In the genomic region with DNA sequence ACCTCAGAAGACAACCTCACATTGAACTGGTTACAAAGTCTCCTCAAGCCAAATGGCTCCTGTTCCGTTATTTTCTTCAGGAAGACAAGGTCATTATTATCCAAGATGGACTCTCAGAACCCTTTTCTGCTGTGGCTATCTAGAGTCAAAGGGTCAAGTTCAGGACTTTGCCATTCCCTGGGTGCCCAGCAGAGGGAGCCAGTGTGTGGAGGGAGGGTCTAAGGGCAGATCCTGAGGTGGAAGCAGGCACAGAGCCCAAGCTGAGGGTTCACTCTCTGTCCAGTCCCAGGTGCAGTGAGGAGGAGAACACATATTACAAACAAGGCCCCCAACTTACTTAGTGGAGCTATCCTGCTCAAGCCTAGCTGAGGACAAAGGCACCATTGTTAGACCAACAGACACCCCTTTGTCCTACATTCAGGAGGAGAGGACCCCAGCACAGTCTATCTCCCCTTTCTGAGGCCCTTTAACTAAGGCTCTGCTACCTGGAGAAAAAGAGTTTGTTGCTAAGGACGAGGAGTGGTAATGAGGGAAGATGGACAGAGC, we compare ENCODE assay signal across 8 mouse cellular contexts. TPM values are rescaled to one million over a fixed set of nuclear protein-coding genes. Genes with fewer than 3 reads are reported as not detected.
A peak's percentile ranks its signal among the peaks of the same experiment; 100 is the strongest.
DNase-seq lines count a peak whose midpoint lies in the region; ATAC-seq and TF ChIP-seq lines count a peak whose summit lies in the region.

No protein-coding gene starts in this region.

- H3K27ac ChIP-seq in ES-Bruce4 (ENCODE audit: insufficient read depth, low read length), result no peak overlapping the region
- no peak overlapping the region for H3K27ac ChIP-seq in heart, adult 2 months

- no peaks in the 10 kb centered on the region for H3K79me2 ChIP-seq in heart, adult 2 months (replicated peaks; ENCODE audit: control insufficient read depth, insufficient read depth, low read length)

- peaks cover 28% of the 10 kb centered on the region for H3K36me3 ChIP-seq in ES-Bruce4 (ENCODE audit: control insufficient read depth, insufficient read depth, low read length, poor library complexity, severe bottlenecking)
- peaks cover 12% of the 10 kb centered on the region for H3K36me3 ChIP-seq in heart, adult 2 months (ENCODE audit: control insufficient read depth, insufficient read depth, low read length)

- no peaks in the 10 kb centered on the region for H3K4me1 ChIP-seq in ES-Bruce4 (ENCODE audit: control insufficient read depth, insufficient read depth, low read length)
- no peaks in the 10 kb centered on the region for H3K4me1 ChIP-seq in heart, adult 2 months (ENCODE audit: control insufficient read depth, insufficient read depth, low read length)

- H3K9ac ChIP-seq in ES-Bruce4 (ENCODE audit: low read depth, poor library complexity, severe bottlenecking), result no peak overlapping the region
- H3K9ac ChIP-seq in heart, adult 2 months (ENCODE audit: low read depth, low read length), result no peak overlapping the region

- intact Hi-C loops in heart, adult 2 months (cut with DNase I), result loop anchor here (2.0 kb wide), 2 partner anchors 31 to 57 kb away; no protein-coding TSS in a partner anchor

- TF ChIP-seq CTCF in ES-Bruce4 (IDR thresholded peaks at IDR 0.05; ENCODE audit: low read depth, low read length), result peak; percentile 90
- TF ChIP-seq CTCF in heart, adult 2 months (IDR thresholded peaks at IDR 0.05), result peak; percentile 94

- no peaks in the 10 kb centered on the region for H3K9me3 ChIP-seq in ES-Bruce4 (replicated peaks; ENCODE audit: control insufficient read depth, insufficient read depth, low read length, poor library complexity, severe bottlenecking)

- DNase-seq in B cell, adult 2 months, result peak; percentile 82
- peak; percentile 60 to 75 for DNase-seq in cerebellum, postnatal 25 days
- DNase-seq in heart, adult 2 months, result peak; percentile 60 to 86
- peak; percentile 77 for DNase-seq in kidney, postnatal 10 days
- peak; percentile 81 for DNase-seq in lung, postnatal 25 days (ENCODE audit: low spot score)
- peak; percentile 77 to 86 for DNase-seq in spleen, postnatal 14 days (ENCODE audit: low spot score in 2 of 2)

- no peak for TF ChIP-seq POLR2A in ES-Bruce4 (IDR thresholded peaks at IDR 0.05; ENCODE audit: insufficient read depth, low read length)
- no peak for TF ChIP-seq POLR2A in heart, adult 2 months (IDR thresholded peaks at IDR 0.05; ENCODE audit: insufficient read depth, low read depth, low read length)

- 33% methylated on average over 2 of the region's 2 CpGs for WGBS in heart, adult 2 months

- H3K27me3 ChIP-seq in ES-Bruce4 (ENCODE audit: control insufficient read depth, insufficient read depth, low read length, poor library complexity, severe bottlenecking), result no peaks in the 10 kb centered on the region
- H3K27me3 ChIP-seq in heart, adult 2 months (ENCODE audit: control insufficient read depth, insufficient read depth, low read length), result no peaks in the 10 kb centered on the region

- ATAC-seq in activated CD4-positive, CD25-positive, alpha-beta regulatory T cell, adult 4 months, result no peak

- TF ChIP-seq EP300 in ES-Bruce4 (IDR thresholded peaks at IDR 0.05; ENCODE audit: insufficient read depth, low read depth, low read length), result no peak
- 0 out of 2 replicates have a peak, but pooled peaks have one; percentile 32 for TF ChIP-seq EP300 in heart, adult 2 months (IDR thresholded peaks at IDR 0.05; ENCODE audit: insufficient read depth, low read depth, low read length)

- H3K4me3 ChIP-seq in ES-Bruce4 (ENCODE audit: low read depth, low read length), result no peak overlapping the region
- H3K4me3 ChIP-seq in heart, adult 2 months, result no peak overlapping the region

RNA-seq across cellular contexts. Expression of a gene that starts 7.9 kb away (rescaled TPM):
- not detected in 2 replicates for polyA plus RNA-seq in ES-Bruce4 (2011; ENCODE audit: insufficient read depth, insufficient read length, low read depth, missing spikeins)
- total RNA-seq in heart, adult 2 months (2021), result 1 to 10 TPM in 1 of 2 experiments, under 1 TPM in 1; 0.86 to 2.0 TPM
- 1.6 and 1.9 TPM in 2 replicates for polyA plus RNA-seq in heart, adult 2 months (2012; rRNA removed)
- 1 to 10 TPM; 1.2 TPM for polyA plus RNA-seq in activated CD4-positive, CD25-positive, alpha-beta regulatory T cell, adult 4 months (2017; shearing (Covaris generic))

RNA-seq across cellular contexts. Expression of a gene that starts 10.0 kb away (rescaled TPM):
- 1,629 and 1,787 TPM in 2 replicates for polyA plus RNA-seq in ES-Bruce4 (2011; ENCODE audit: insufficient read depth, insufficient read length, low read depth, missing spikeins)
- 100 to 1,000 TPM; 143 to 149 TPM for total RNA-seq in heart, adult 2 months (2021)
- polyA plus RNA-seq in heart, adult 2 months (2012; rRNA removed), result 59.4 and 109 TPM in 2 replicates
- polyA plus RNA-seq in activated CD4-positive, CD25-positive, alpha-beta regulatory T cell, adult 4 months (2017; shearing (Covaris generic)), result 100 to 1,000 TPM; 335 to 345 TPM

RNA-seq across cellular contexts. Expression of a gene that starts 10.7 kb away (rescaled TPM):
- 317 and 328 TPM in 2 replicates for polyA plus RNA-seq in ES-Bruce4 (2011; ENCODE audit: insufficient read depth, insufficient read length, low read depth, missing spikeins)
- 10 to 100 TPM; 56.5 to 57.0 TPM for total RNA-seq in heart, adult 2 months (2021)
- polyA plus RNA-seq in heart, adult 2 months (2012; rRNA removed), result 15.6 and 39.9 TPM in 2 replicates
- polyA plus RNA-seq in activated CD4-positive, CD25-positive, alpha-beta regulatory T cell, adult 4 months (2017; shearing (Covaris generic)), result 10 to 100 TPM; 30.9 to 34.2 TPM

RNA-seq across cellular contexts. Expression of a gene that starts 22.2 kb away (rescaled TPM):
- 140 and 145 TPM in 2 replicates for polyA plus RNA-seq in ES-Bruce4 (2011; ENCODE audit: insufficient read depth, insufficient read length, low read depth, missing spikeins)
- total RNA-seq in heart, adult 2 months (2021), result 10 to 100 TPM; 50.2 to 55.2 TPM
- polyA plus RNA-seq in heart, adult 2 months (2012; rRNA removed), result 58.7 and 96.8 TPM in 2 replicates
- 100 to 1,000 TPM; 231 to 266 TPM for polyA plus RNA-seq in activated CD4-positive, CD25-positive, alpha-beta regulatory T cell, adult 4 months (2017; shearing (Covaris generic))
